Mouse (Mus musculus): ENCODE results near the gene Kmo. TPM values are rescaled to one million over a fixed set of nuclear protein-coding genes. Genes with fewer than 3 reads are reported as not detected.

Kmo gene
- total RNA-seq, 1 experiment from 2014 or later = 108 TPM

DNA sequence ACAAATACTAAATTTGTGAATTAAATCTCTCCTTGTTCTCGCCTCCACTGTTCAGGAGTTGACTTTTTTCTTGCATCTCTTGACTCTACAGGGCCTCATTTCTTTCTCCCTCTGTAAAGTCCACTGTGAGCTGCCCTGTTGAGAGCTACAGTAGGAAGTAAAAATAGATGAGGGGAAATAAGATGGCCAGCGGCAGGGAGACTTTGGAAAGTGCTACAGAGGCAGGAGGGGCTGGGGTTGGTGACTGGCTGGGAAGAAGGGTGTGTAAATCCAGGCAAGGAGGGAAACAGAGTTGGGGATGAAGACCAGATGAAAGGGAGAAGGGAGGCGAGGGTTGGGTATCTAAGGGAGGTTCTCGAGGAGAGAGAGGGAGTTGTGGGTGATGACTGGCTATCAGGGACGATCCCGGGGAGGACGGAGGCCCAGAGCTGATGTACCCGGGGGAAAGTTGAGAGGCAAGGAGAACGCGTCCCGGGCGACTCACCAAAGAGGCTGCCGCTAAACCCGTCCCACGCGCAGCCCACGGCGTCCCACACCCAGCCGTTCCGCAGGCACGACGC lies 71.6 kb downstream of the Kmo start:
- ATAC-seq (ENCODE audit: extremely low read depth, insufficient number of reproducible peaks, low FRiP score, poor library complexity, severe bottlenecking) = no peak

DNA sequence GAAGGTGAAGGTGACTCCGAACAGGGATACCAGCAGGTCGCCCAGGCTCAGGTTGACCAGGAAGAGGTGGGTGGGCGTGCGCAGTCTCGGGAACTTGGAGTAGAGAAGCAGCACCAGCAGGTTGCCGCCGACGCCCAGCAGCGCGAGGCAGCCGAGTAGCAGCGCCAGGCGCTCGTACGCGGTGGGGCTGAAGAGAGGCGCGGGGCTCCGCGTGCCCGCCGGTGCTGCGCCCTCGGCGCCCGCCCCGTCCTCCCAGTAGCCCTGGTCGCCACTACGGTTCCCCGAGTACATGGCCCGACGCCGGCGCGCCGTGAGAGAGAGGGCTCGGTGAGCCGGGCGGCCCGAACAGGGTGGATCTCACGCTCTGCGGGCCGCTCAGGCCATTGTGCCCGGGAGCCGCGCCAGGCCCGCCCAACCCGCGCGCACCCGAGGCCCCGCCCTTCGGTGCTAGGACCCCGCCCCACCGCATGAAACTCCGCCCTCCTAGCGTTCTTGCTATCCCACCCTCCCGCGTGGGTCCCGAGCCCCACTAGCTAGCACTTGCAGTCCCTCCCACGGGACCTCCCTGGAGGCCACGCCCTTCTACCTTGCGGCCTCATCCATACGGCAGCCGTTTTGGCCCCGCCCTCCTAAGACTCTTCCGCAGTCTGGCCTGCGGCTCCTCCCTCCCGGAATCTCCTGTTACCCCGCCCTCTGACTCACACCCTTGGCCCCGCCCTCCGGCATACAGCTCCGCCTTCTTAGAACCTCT lies 72.2 kb downstream of the Kmo start, which contains the start of the genes Opn3 and Chml:
TSS of gene Opn3 (minus strand) at position 531 of the 751 bp plus-strand sequence.
TSS of gene Chml (minus strand) at position 656 of the 751 bp plus-strand sequence.
- ATAC-seq (ENCODE audit: extremely low read depth, insufficient number of reproducible peaks, low FRiP score, poor library complexity, severe bottlenecking) = peak; percentile 92

DNA sequence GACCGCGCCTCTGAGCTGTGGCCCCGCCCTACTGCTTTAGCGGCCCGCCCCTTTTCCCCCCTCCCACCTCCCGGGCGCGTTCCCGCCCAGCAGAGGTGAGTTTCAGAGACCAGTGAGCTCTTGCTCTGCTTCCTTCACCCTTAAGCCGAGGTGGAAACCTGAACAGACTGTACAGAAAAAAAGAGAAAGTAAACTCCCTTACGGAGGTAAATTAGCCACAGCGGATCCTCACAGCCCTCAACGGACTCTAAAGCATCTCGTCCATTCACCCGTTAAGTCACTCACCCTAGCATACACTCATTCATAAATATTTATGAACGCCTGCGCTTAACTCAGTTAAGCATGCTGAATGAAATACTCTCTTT lies 72.8 kb downstream of the Kmo start:
- no peak for ATAC-seq (ENCODE audit: extremely low read depth, insufficient number of reproducible peaks, low FRiP score, poor library complexity, severe bottlenecking)

DNA sequence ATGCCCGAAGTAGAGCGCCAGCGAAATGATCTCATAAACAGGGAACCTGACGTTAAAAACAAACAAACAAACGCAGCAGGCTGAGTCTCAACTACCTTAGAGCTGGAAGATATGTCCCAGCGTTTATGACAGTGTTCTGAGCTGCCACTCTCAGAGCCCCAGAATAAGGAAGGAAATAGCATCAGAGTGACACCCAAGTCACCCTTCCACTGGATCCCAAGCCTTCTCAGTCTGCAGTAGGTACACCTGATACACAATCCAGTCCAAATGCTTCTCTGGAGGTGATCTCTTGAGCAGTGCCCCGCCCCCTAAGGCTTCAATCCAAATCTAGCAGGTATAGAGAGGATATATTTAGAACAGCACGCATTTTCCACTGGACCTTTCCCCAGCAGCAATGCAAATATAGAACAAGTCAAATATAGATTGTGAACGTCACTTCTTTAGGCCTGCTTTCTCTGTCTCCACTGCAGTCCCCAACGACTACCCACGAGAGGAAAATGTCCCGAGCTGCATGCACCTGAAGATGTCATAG lies 73.3 kb downstream of the Kmo start:
- no peak for ATAC-seq (ENCODE audit: extremely low read depth, insufficient number of reproducible peaks, low FRiP score, poor library complexity, severe bottlenecking)

DNA sequence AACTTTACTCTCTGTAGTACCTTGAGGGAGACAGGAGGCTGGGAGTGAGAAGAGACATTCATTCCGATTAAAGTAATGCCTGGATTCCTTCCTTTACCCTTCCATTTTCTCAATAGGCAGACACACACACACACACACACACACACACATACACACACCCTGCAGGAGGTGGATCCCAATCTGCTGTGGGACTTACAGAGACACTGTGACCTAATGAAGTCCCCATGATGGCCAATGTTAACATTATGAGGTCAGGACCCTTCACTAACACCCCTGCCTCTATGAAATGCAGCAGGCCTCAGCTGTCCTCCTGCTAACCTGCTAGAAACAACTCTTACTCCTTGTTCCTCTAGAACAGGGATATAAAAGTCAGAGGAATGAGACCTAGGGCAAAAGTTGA lies 78.1 kb downstream of the Kmo start, which contains the start of gene Wdr64:
TSS of gene Wdr64 (plus strand) at position 301 of the 400 bp plus-strand sequence.
- ATAC-seq (ENCODE audit: extremely low read depth, insufficient number of reproducible peaks, low FRiP score, poor library complexity, severe bottlenecking) = no peak

DNA sequence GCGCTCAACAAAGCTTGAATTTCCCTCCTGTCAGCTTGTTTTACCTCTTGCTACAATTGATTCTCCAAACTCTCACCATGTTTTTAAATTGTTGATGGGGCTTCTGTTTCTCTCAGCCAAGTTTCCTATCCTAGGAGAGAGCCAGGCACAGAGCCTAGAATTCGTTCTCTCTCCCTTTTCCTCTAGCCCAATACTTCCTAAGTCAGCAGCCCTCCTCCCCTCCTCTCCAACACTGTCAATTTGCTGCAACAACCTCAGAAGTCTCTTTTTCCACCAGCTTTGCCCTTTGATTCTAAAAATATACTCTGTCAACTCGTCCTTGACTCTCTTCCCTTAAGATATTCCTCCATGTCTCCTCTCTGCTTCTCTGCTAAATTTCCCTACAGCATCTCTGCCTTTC lies 79.2 kb downstream of the Kmo start:
- ATAC-seq (ENCODE audit: extremely low read depth, insufficient number of reproducible peaks, low FRiP score, poor library complexity, severe bottlenecking) = no peak

DNA sequence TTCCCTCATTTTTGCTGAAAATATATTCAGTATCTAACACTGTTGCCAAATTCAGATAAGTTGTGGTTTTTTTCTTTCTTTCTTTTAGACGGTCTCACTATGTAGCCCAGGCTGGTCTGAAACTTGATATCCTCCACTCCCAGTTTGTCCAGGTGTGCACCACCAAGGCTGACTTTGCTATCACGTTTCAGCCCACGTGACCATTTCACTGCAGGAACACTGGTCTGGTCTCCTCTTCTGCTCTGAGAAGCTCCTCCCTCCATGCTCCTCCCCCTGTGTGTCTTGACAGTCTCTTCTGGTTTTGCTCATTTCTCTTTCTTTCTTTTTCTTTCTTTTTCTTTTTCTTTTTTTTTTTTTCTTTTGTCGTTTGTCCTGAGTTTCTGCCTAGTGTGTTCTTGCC lies 79.6 kb downstream of the Kmo start:
- ATAC-seq (ENCODE audit: extremely low read depth, insufficient number of reproducible peaks, low FRiP score, poor library complexity, severe bottlenecking) = no peak

DNA sequence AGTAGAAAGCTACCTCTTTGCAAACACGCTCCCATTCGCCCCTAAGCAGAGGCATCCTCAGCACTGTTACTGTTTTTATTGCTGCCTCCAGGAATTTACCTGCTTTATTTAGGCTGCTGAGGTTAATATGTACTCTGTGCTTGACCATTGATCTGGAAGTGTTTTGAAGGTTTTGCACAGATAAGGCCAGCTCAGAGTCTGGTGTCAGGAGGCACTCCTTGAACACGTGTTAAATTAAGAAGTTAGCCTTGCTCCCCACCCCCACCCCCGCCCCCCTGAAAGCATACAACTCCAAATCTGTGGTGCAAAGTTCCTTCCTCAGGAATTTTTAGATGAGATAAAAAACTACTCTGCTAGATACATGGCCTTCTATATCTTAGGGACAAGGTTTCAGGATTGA lies 81.0 kb downstream of the Kmo start:
- no peak for ATAC-seq (ENCODE audit: extremely low read depth, insufficient number of reproducible peaks, low FRiP score, poor library complexity, severe bottlenecking)

DNA sequence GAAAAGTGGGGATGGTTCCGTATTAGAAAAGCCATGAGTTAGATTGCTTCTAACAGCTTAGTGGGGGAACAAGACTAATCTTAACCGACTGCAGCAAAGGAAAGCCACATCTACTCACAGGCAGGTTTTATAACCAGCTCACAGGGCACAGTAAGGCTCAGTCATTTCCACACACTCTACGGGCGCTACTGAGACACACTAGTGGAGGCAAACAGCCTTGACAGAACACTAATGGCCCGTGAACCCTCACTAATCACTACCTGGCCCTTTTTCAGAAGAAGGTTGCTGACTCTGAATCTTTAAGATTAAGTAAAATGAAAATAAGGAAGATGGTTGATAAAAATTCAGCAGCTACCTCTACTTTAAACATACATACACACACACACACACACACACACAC lies 87.4 kb downstream of the Kmo start:
- ATAC-seq (ENCODE audit: extremely low read depth, insufficient number of reproducible peaks, low FRiP score, poor library complexity, severe bottlenecking) = no peak

DNA sequence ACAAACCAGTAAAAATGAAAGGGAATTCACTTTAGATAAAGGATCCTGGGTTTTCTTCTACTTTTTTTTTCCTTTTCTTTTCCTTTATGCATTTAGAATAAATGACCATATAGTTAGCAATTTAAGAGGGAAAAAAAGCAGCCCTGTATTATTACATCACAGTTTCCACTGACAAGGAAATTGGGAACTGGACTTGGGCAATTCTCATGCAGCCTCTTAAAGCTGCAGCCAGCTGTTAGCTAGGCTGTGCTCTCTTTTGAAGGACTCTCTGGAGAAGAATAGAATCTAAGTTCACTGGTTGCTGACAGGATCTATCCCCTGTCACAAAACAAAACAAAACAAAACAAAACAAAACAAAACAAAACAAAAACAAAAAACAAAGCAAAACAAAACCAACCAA lies 87.8 kb downstream of the Kmo start:
- ATAC-seq (ENCODE audit: extremely low read depth, insufficient number of reproducible peaks, low FRiP score, poor library complexity, severe bottlenecking) = no peak

Other genes with a start within 250 kb of the Kmo start
- not detected in 2 replicates for gene Rgs7, start 127.9 kb upstream of the Kmo start, total RNA-seq (2017)
- gene Fh1, start 5.3 kb downstream of the Kmo start, total RNA-seq (2017) = 54.9 and 73.8 TPM in 2 replicates
- 0.86 and 1.6 TPM in 2 replicates for gene Opn3, start 72.4 kb downstream of the Kmo start, total RNA-seq (2017)
- 12.6 and 13.9 TPM in 2 replicates for gene Chml, start 72.5 kb downstream of the Kmo start, total RNA-seq (2017)
- gene Wdr64, start 78.2 kb downstream of the Kmo start, total RNA-seq (2017) = not detected in 2 replicates